Mouse (Mus musculus) heart, postnatal 0 days (tissue): Measurements from ENCODE around the gene Ptgs1. TPM values are rescaled to one million over a fixed set of nuclear protein-coding genes. Genes with fewer than 3 reads are reported as not detected.

ENCODE experiments used
- ATAC-seq: fragments of 200-750 bp; cut with Nextera tagmentation; 2 replicates; pipeline ENCODE4 v1.8.0; 2017; ENCODE audit warnings: low read depth, moderate number of reproducible peaks, moderate library complexity; ENCODE audit not compliant: insufficient read depth
- DNase-seq: peaks from one replicate; pipeline ENCODE4 v3.0.0-alpha.2; 2016; ENCODE audit warnings: low spot score
- H3K27ac ChIP-seq: fragments of 300-500 bp; sonication (generic); 2 replicates; pipeline ENCODE4 v1.5.1; 2014; ENCODE audit warnings: low read depth, mild to moderate bottlenecking
- H3K27me3 ChIP-seq: fragments of 300-500 bp; sonication (generic); 2 replicates; pipeline ENCODE4 v1.6.1; 2014; ENCODE audit warnings: low read length, mixed read lengths; ENCODE audit not compliant: control insufficient read depth, insufficient read depth
- H3K36me3 ChIP-seq: fragments of 300-500 bp; sonication (generic); replicated peaks from 2 replicates; pipeline ENCODE4 v1.6.1; 2014; ENCODE audit warnings: low read length, mixed read lengths; ENCODE audit not compliant: control insufficient read depth, insufficient read depth
- H3K4me1 ChIP-seq: fragments of 300-500 bp; sonication (generic); 2 replicates; pipeline ENCODE4 v1.6.1; 2014; ENCODE audit warnings: antibody characterized with exemption; ENCODE audit not compliant: control insufficient read depth, insufficient read depth
- H3K4me2 ChIP-seq: fragments of 300-500 bp; sonication (generic); 2 replicates; pipeline ENCODE4 v1.6.1; 2014; ENCODE audit warnings: low read depth, mild to moderate bottlenecking, low read length, moderate library complexity
- H3K4me3 ChIP-seq: fragments of 300-500 bp; sonication (generic); 2 replicates; pipeline ENCODE4 v1.5.1; 2014; ENCODE audit warnings: low read depth, low read length
- H3K9ac ChIP-seq: fragments of 300-500 bp; sonication (generic); replicated peaks from 2 replicates; pipeline ENCODE4 v1.6.1; 2014; ENCODE audit warnings: low read depth, low read length, mixed read lengths
- H3K9me3 ChIP-seq: fragments of 300-500 bp; sonication (generic); replicated peaks from 2 replicates; pipeline ENCODE4 v1.6.1; 2016; ENCODE audit warnings: low read length; ENCODE audit not compliant: control insufficient read depth
- CTCF ChIP-seq: IDR thresholded peaks from 2 replicates; pipeline ENCODE4 v1.5.1; 2016; ENCODE audit warnings: antibody characterized with exemption, control low read depth, low read depth
- EP300 ChIP-seq: IDR thresholded peaks from 2 replicates; pipeline ENCODE4 v1.6.1; 2016; ENCODE audit warnings: antibody characterized with exemption, low read depth
- WGBS: fragments of 180-500 bp; shearing (Covaris S2); extraction: QIAGEN DNeasy Blood & Tissue Kit; methylation state at CpG from one replicate; pipeline ENCODE4 v1.1.7; 2014; 5-methylcytosine and 5-hydroxymethylcytosine counted together
- polyA plus RNA-seq: library from polyadenylated mRNA; unstranded; fragments of >200 nt; fragmentation: Nextera tagmentation; extraction: Ambion mirVana; gene quantifications from 2 replicates; pipeline ENCODE4 v1.2.1, GENCODE M21; 2015
- total RNA-seq: library from RNA; depleted of rRNA; stranded (reverse); fragments of >200 nt; gene quantifications from 2 replicates; pipeline ENCODE4 v1.2.3, GENCODE M21; 2014; ENCODE audit warnings: low replicate concordance

Ptgs1 gene
- total and polyA plus RNA-seq, 2 experiments from 2014 or later = 21.6 to 49.7 TPM

- H3K4me2 ChIP-seq = no peak overlapping the region
- DNase-seq (peak; percentile 30), ATAC-seq (no peak)
- no peaks in the 10 kb centered on the region for H3K9me3 ChIP-seq
- TF ChIP-seq EP300 (no peak), CTCF (no peak; the same call in 1 of the 2 replicates)
- 0 out of 2 replicates have a peak, but pooled peaks cover 9% of the 10 kb centered on the region for H3K36me3 ChIP-seq
- WGBS = 47% methylated on average over 7 of the region's 7 CpGs
- H3K9ac ChIP-seq = no peak overlapping the region
- H3K27me3 ChIP-seq = no peaks in the 10 kb centered on the region
- H3K27ac ChIP-seq = no peak overlapping the region
- no peak overlapping the region for H3K4me3 ChIP-seq
- H3K4me1 ChIP-seq = peaks cover 33% of the 10 kb centered on the region
Measured at GRCm38 (mm10) chr2:36234526-36235368, 4.5 kb downstream of the Ptgs1 start.

GRCm38 (mm10) chr2:36235917-36236316 is 5.7 kb downstream of the Ptgs1 start:
- Histone ChIP-seq H3K9me3 (no peaks in the 10 kb centered on the region), H3K4me1 (peaks cover 28% of the 10 kb centered on the region), H3K27ac (peak overlapping the region; percentile 36; the same call in 1 of the 2 replicates), H3K4me3 (no peak overlapping the region), H3K27me3 (no peaks in the 10 kb centered on the region), H3K36me3 (peaks cover 9% of the 10 kb centered on the region; the same call in 1 of the 2 replicates), H3K9ac (no peak overlapping the region), H3K4me2 (no peak overlapping the region)
- ATAC-seq = peak; percentile 86
- peak; percentile 92 for DNase-seq
- 3% methylated on average over 4 of the region's 4 CpGs for WGBS
- no peak for TF ChIP-seq CTCF
- peak; percentile 47; the same call in 1 of the 2 replicates for TF ChIP-seq EP300

- Histone ChIP-seq H3K4me3 (no peak overlapping the region), H3K27ac (no peak overlapping the region), H3K4me1 (peaks cover 28% of the 10 kb centered on the region), H3K4me2 (no peak overlapping the region), H3K36me3 (peaks cover 9% of the 10 kb centered on the region; the same call in 1 of the 2 replicates), H3K9me3 (no peaks in the 10 kb centered on the region), H3K9ac (no peak overlapping the region), H3K27me3 (no peaks in the 10 kb centered on the region)
- DNase-seq (no peak), ATAC-seq (no peak)
- no peak for TF ChIP-seq EP300
- TF ChIP-seq CTCF = no peak
- 73% methylated on average over 5 of the region's 5 CpGs for WGBS
Measured at GRCm38 (mm10) chr2:36236889-36237288, 6.7 kb downstream of the Ptgs1 start.

GRCm38 (mm10) chr2:36237557-36237956 is 7.3 kb downstream of the Ptgs1 start:
- ATAC-seq (no peak), DNase-seq (no peak)
- no peak overlapping the region for H3K9ac ChIP-seq
- H3K9me3 ChIP-seq = no peaks in the 10 kb centered on the region
- peaks cover 28% of the 10 kb centered on the region for H3K4me1 ChIP-seq
- no peak overlapping the region for H3K4me3 ChIP-seq
- TF ChIP-seq EP300 = no peak
- no peak for TF ChIP-seq CTCF
- H3K4me2 ChIP-seq = no peak overlapping the region
- WGBS = 81% methylated on average over 6 of the region's 6 CpGs
- H3K27ac ChIP-seq = no peak overlapping the region
- H3K36me3 ChIP-seq = peaks cover 9% of the 10 kb centered on the region; the same call in 1 of the 2 replicates
- no peaks in the 10 kb centered on the region for H3K27me3 ChIP-seq

- TF ChIP-seq CTCF (no peak), EP300 (no peak)
- H3K4me1 ChIP-seq = peaks cover 28% of the 10 kb centered on the region
- H3K9ac ChIP-seq = no peak overlapping the region
- peaks cover 9% of the 10 kb centered on the region; the same call in 1 of the 2 replicates for H3K36me3 ChIP-seq
- no peaks in the 10 kb centered on the region for H3K27me3 ChIP-seq
- no peak for ATAC-seq
- no peak overlapping the region for H3K4me3 ChIP-seq
- DNase-seq = no peak
- 76% methylated on average over 3 of the region's 3 CpGs for WGBS
- H3K4me2 ChIP-seq = no peak overlapping the region
- H3K9me3 ChIP-seq = no peaks in the 10 kb centered on the region
- no peak overlapping the region for H3K27ac ChIP-seq
Measured at GRCm38 (mm10) chr2:36238467-36238866, 8.2 kb downstream of the Ptgs1 start.
